Mouse (Mus musculus) central nervous system, embryonic 11.5 days (tissue): Measurements from ENCODE around the gene Grik3. TPM values are rescaled to one million over a fixed set of nuclear protein-coding genes. Genes with fewer than 3 reads are reported as not detected.

Source experiments
- polyA plus RNA-seq: library from polyadenylated mRNA; depleted of rRNA; stranded (reverse); fragments of >200 nt; gene quantifications from 2 replicates; pipeline ENCODE4 v1.2.3, GENCODE M21; 2012; rRNA removed

Grik3 gene
- polyA plus RNA-seq: 4.7 and 5.0 TPM in 2 replicates

GRCm38 (mm10) chr4:125490661-125491504 lies at the start of gene Grik3:
Gene Grik3 (plus strand): TSS chr4:125490700.

